Mouse (Mus musculus): ENCODE data around the gene Ctcfl. TPM values are rescaled to one million over a fixed set of nuclear protein-coding genes. Genes with fewer than 3 reads are reported as not detected.

The Ctcfl gene
- total RNA-seq, 1 experiment: 8.9 TPM

- Histone ChIP-seq H3K27ac (ENCODE audit: insufficient read depth, low read depth, low read length, poor library complexity, severe bottlenecking) (no peak overlapping the region), H3K4me3 (ENCODE audit: insufficient read depth in 1 of 2, low read depth in 1 of 2, low read length in 2 of 2, poor library complexity in 1 of 2, severe bottlenecking in 1 of 2) (no peak overlapping the region), H3K36me3 (ENCODE audit: control insufficient read depth, insufficient read depth, low read length, poor library complexity, severe bottlenecking) (no peaks in the 10 kb centered on the region), H3K9ac (ENCODE audit: insufficient read depth, low read depth, low read length, poor library complexity, severe bottlenecking) (no peak overlapping the region), H3K9me3 (ENCODE audit: control insufficient read depth, insufficient read depth, low read depth, low read length) (no peaks in the 10 kb centered on the region), H3K4me1 (ENCODE audit: control insufficient read depth in 2 of 2, insufficient read depth in 2 of 2, low read length in 2 of 2, poor library complexity in 1 of 2) (peaks cover 2 to 10% of the 10 kb centered on the region in 2 experiments; a peak in 1 of 4 replicates)
- in situ Hi-C loops (cut with MboI; ENCODE audit: low sequenced_read_pairs in 2 of 2, unreplicated experiment in 2 of 2): no loop called here
- no peak for DNase-seq (ENCODE audit: low read depth, low spot score)
- TF ChIP-seq ZNF384 (IDR thresholded peaks at IDR 0.05; ENCODE audit: low read depth, low read length): no peak
Measured at GRCm38 (mm10) chr2:173044198-173044970, 74.9 kb downstream of the Ctcfl start.

Other genes with a start within 250 kb of the Ctcfl start
- 1.4 and 2.3 TPM in 2 replicates for gene Bmp7, start 179.2 kb downstream of the Ctcfl start, total RNA-seq (2012; rRNA removed)
- gene Spo11, start 141.8 kb downstream of the Ctcfl start, total RNA-seq (2012; rRNA removed): 0.05 and 0.13 TPM in 2 replicates
- gene Rae1, start 119.4 kb downstream of the Ctcfl start, total RNA-seq (2012; rRNA removed): 120 and 123 TPM in 2 replicates
- gene Rbm38, start 99.0 kb downstream of the Ctcfl start, total RNA-seq (2012; rRNA removed): 23.9 and 26.7 TPM in 2 replicates
- 0.22 TPM in 1 of 2 replicates, not detected in the other for gene Pck1, start 33.5 kb upstream of the Ctcfl start, total RNA-seq (2012; rRNA removed)
- gene Zbp1, start 99.4 kb upstream of the Ctcfl start, total RNA-seq (2012; rRNA removed): 0.67 and 1.7 TPM in 2 replicates
- 20.3 and 21.6 TPM in 2 replicates for gene Pmepa1, start 157.0 kb upstream of the Ctcfl start, total RNA-seq (2012; rRNA removed)